15 mouse cellular contexts compared by ENCODE assay signal in genomic region chr6:33637192-33637591, GRCm38 (mm10).
"Had no signal": no experiment of that assay in that cellular context is flagged by ENCODE, and none has a peak within 500 bp of the region (broad histone marks: within the 10 kb centered on the region; RNA-seq: fewer than 3 reads in every experiment).

No protein-coding gene starts in this region.

- DNase-seq: liver, postnatal 0 days; lung, postnatal 14 days; lung, postnatal 36 days; right cerebral cortex, postnatal 14 days; thymus, adult 18-20 months; thymus, postnatal 14 days; thymus, postnatal 36 days had no signal

- H3K27me3 ChIP-seq: liver, embryonic 15.5 days; lung, embryonic 15.5 days; megakaryocyte, embryonic 14.5 days; midbrain, embryonic 13.5 days; midbrain, embryonic 15.5 days; neural tube, embryonic 12.5 days had no signal

- H3K4me3 ChIP-seq: liver, embryonic 15.5 days; lung, embryonic 15.5 days; megakaryocyte, embryonic 14.5 days; midbrain, embryonic 13.5 days; midbrain, embryonic 15.5 days; neural tube, embryonic 12.5 days had no signal

- H3K4me2 ChIP-seq: liver, embryonic 15.5 days; lung, embryonic 15.5 days; midbrain, embryonic 11.5 days; midbrain, embryonic 13.5 days; midbrain, embryonic 15.5 days; neural tube, embryonic 12.5 days had no signal

- H3K36me3 ChIP-seq: liver, embryonic 15.5 days; lung, embryonic 15.5 days; midbrain, embryonic 13.5 days; midbrain, embryonic 15.5 days; neural tube, embryonic 12.5 days had no signal

- H3K9ac ChIP-seq: liver, embryonic 15.5 days; liver, postnatal 0 days; lung, embryonic 15.5 days; midbrain, embryonic 13.5 days; midbrain, embryonic 15.5 days; neural tube, embryonic 12.5 days had no signal

- H3K27ac ChIP-seq: liver, embryonic 15.5 days; lung, embryonic 15.5 days; macrophage; midbrain, embryonic 13.5 days; midbrain, embryonic 15.5 days; neural tube, embryonic 12.5 days had no signal

- H3K4me1 ChIP-seq: liver, embryonic 15.5 days; lung, embryonic 15.5 days; midbrain, embryonic 13.5 days; midbrain, embryonic 15.5 days; neural tube, embryonic 12.5 days had no signal

- H3K9me3 ChIP-seq: liver, embryonic 15.5 days; lung, embryonic 15.5 days; midbrain, embryonic 13.5 days; midbrain, embryonic 15.5 days; neural tube, embryonic 12.5 days had no signal
